Mouse (Mus musculus) spleen, adult 12 weeks (tissue): ENCODE measurements around the gene Acbd5.

Experiments used
- DNase-seq: peaks from one replicate; pipeline ENCODE4 v3.0.0; 2022; ENCODE audit warnings: low spot score

Gene Acbd5

GRCm38 (mm10) chr2:23068894-23069744, 1.2 kb downstream of the Acbd5 start:
- DNase-seq = peak; percentile 93

- no peak for DNase-seq
Measured at GRCm38 (mm10) chr2:23070491-23070890, 2.5 kb downstream of the Acbd5 start.

GRCm38 (mm10) chr2:23071406-23071805, 3.4 kb downstream of the Acbd5 start:
- DNase-seq = no peak

GRCm38 (mm10) chr2:23075846-23076245, 7.9 kb downstream of the Acbd5 start:
- DNase-seq = no peak

GRCm38 (mm10) chr2:23076783-23077182, 8.8 kb downstream of the Acbd5 start:
- no peak for DNase-seq

- DNase-seq = no peak
Measured at GRCm38 (mm10) chr2:23077693-23078092, 9.7 kb downstream of the Acbd5 start.

GRCm38 (mm10) chr2:23078588-23078987, 10.6 kb downstream of the Acbd5 start:
- DNase-seq = no peak

GRCm38 (mm10) chr2:23084540-23084939, 16.6 kb downstream of the Acbd5 start:
- DNase-seq = no peak

- peak; percentile 4 for DNase-seq
Measured at GRCm38 (mm10) chr2:23092216-23092615, 24.2 kb downstream of the Acbd5 start.

- no peak for DNase-seq
Measured at GRCm38 (mm10) chr2:23097028-23097427, 29.1 kb downstream of the Acbd5 start.

- no peak for DNase-seq
Measured at GRCm38 (mm10) chr2:23102266-23102665, 34.3 kb downstream of the Acbd5 start.

GRCm38 (mm10) chr2:23119573-23119972, 51.6 kb downstream of the Acbd5 start:
- no peak for DNase-seq

GRCm38 (mm10) chr2:23155199-23155621, 87.2 kb downstream of the Acbd5 start:
- DNase-seq = no peak

- peak; percentile 96 for DNase-seq
Measured at GRCm38 (mm10) chr2:23155777-23156607, 88.0 kb downstream of the Acbd5 start, which contains the start of the genes Mastl and Yme1l1. Gene Mastl, minus strand, starts transcription at chr2:23156024. Gene Yme1l1, plus strand, starts transcription at chr2:23156369.

GRCm38 (mm10) chr2:23156608-23157081, 88.7 kb downstream of the Acbd5 start:
- DNase-seq = no peak
